Mouse (Mus musculus) frontal cortex, postnatal 10 days (tissue): ENCODE results near the gene Ifitm2.
"Not testable (repeated sequence)": the region's sequence is repeated elsewhere in the genome, so short reads cannot be mapped to it uniquely, and the experiment has no call there.

Experiments used
- DNase-seq, 2 experiments: peaks; one replicate each; pipeline ENCODE4 v3.0.0; 2022; ENCODE audit warnings: low spot score in 2 of 2, mixed read lengths in 1 of 2

The Ifitm2 gene

DNA sequence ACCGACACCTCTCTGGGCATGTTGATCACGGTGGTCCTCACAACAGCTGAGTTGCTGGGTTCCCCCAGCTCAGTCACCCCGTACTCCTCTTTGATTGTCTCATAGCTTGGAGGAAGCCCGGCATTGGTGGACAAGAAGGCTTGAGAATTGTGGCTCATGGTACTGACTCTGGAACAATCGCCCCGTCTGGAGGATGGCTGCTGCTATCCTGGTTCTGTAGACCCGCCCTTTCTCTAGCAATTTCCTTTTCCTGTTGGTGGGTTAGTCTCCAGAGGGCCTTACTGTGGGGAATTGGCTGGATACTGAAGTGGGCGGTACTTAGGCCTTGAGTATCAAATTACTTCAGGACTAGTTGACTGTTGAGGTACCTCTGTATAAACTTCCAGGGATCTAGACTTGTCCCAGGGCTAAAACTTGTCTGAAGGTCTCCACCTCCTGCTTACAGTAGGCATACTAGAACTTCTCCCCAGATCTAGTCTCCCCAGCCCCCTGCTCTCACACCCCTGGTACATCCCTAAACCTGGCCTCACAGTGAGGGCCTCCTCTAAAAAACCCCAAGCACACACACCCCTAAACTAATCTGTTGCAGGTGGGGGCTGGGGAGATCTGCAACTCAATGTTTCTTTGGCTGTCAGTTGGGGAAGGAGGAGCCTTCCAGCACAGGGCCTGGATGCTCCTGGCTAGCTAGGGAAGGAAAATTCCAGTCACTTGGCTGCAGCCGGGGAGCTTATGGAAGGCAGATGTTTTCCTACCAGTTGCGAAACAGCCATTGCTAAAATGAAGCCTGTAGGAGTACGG is at the start of gene Ifitm2, which contains the start of gene Gm45717:
Ifitm2 (minus strand) TSS at position 230 of the 798 bp plus-strand sequence.
Gm45717 (minus strand) TSS at position 180 of the 798 bp plus-strand sequence.
- no peak for DNase-seq

DNA sequence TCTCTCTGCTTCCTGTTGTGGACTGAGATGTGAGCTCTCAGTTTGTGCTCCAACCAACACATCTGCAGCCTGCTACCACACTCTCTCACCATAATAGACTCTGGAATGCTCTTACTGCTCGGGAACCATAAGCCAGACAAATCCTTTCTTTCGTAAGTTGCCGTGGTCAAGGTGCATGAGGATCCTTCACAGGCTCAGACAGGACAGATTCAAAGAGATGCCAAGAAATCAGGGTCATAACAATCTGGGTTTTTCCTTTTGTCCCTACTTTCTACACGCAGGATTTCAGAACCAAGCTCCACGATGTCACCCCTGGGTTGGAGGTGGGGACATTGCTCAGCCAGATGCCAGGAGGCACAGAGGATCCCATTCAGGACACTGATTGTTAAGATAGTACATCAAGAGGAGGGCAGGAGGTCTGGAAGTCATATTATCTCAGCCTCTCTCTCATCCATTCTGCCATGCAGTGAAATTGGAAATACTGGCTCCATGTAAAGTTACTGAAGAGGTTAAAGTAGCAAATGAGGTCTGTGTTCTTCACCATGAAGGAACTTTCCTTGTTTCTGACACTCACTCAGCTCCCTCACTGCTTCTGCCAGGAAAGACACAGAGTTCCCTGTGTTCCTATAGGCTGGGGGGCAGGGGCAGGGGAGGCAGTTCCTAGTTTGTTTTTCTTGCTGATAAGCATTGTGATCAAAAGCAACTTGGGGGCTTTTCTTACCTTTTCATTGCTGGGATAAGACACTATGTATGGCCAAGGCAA is 47.6 kb upstream of the Ifitm2 start:
- DNase-seq = no peak

DNA sequence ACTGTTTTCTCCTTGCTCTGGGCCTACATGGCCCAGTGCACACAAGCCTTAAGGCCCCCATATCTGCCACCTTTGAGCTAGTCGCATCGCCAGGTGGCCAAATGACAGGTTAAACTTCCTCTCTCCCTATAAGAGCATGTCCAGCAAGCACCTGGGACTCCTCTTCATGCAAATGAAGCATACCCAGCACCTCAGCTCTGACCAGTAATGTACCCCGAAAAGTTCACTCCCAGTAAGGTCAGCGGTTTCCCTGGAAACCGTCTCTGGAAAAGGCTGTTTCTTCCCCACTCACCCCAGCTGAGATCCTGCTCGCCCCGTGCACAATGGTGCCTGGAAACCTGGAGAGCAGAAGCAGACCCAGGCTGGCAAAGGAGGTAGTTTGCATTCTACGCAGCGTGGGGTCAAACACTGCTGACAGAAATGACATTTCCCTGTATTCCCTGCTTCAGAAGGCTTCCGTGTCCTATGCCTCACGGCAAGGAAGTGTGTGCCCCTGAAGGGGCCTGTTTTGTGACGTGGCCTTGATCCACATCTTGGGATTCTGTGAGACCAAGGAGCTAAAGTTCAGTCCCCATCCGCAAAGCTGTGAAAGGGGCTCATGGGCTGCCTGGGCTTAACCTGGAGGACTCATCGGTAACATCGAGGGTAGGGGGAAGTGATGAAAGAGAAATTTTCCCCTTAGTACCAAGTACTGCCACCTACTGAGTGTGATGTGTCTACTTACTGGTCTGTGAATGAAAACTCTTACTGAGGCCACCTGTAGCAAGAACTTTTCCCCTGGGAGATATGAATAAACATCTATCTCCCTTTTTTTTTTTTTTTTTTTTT is 45.3 kb upstream of the Ifitm2 start:
- no peak for DNase-seq

DNA sequence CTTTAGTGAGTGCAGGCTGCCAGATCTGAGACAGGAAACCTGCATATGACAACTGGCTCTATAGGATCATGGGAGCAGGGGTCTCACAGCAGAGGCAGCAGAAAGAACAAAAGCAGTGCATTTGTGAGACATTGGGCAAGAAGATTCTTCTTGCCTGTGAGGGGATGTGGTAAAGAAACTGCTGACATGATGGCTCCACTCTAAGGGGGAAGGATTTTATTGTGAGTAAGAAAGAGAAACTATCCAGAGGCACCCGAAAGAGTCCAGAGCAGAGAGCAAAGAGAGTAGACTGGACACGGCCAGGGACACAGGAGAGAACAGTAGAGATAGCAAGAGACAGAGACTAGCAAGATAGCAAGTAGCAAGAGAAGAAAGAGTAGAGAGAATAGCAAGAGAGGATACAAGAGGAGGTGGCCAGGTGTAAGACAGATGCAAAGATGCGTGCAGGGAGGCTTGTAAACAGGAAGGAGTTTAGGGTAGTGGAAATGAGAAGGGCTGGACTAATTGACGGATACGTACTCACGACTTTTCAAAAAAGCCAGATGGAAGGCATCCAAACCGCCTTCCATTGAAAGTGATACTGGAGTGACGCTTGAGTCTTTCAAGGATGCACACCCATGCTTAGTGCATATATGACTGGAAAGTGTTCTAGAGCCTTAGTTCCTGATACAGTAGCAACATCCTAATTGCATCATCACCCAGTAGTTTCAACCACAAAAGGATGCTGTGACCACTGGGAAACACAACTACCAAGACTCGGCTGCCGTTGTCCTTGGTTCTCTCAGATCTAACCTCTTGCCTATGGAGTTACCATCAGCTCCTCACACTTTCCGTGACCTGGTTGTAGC is 43.3 kb upstream of the Ifitm2 start:
- DNase-seq = no peak

DNA sequence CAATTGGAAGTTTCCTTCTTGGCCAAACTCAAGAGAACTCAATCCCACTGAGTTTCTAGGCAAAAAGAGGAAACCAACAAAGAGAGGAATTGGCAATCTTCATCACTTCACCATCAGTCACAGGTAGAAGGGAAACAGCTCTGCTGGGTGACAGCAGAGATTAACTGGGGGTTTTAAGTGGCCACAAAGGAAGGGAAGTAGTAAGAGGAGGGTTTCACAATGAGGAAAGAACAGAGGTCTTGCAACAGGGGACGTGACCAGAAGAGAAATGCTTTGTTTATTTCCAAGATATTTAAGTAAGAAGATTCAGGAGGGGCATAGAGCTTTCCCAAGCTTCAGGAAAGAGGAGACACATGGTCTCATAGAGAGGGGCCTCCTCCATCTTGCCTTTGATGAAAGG is 42.0 kb upstream of the Ifitm2 start:
- DNase-seq = no peak

DNA sequence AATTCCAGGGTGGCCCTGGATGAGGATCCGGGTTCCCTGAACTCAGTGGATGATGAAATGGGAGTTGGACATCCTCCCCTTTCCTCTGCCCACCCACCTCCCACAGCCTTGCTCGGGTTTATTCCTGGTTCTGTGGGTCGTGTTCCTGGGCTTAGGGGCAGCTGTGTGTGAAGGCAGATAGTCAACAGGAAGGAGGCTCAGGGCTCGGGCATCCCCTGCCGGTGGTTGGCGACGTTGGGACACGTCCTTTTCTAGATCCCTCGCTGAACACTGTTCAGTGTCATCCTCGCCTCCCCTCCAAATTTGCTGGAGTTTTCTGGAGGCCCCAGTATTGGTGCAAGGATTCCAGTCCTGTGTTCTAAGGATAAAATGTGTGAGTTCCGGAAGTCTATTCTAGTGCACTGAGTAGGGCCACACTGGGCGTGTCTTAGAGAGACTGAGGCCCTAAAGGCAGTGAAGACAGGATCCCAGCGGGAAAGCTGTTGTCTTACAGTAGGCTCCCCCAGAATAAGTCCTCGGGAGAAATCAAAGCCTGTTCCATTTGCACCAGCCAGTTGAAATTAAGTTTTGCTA is 35.4 kb upstream of the Ifitm2 start:
- no peak for DNase-seq

DNA sequence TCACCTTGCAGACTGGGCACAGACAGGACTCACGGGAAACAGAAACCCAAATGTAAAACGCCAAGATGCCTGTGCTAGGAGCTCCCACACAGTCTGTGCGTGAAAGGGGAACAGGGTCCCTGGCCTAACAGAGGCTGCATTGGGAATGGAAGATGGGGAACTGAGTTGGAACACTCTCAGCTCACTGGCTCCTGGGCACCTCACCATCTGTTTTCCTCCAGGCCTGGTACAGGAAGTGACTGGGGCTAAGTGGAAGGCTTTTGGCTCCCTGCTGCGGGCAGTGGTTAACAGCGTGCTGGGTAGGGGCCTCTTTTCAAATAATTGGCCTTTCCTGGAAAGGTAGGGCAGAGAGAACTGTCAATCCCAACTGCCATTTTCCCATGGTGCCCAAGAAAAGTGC is 34.8 kb upstream of the Ifitm2 start:
- no peak for DNase-seq

DNA sequence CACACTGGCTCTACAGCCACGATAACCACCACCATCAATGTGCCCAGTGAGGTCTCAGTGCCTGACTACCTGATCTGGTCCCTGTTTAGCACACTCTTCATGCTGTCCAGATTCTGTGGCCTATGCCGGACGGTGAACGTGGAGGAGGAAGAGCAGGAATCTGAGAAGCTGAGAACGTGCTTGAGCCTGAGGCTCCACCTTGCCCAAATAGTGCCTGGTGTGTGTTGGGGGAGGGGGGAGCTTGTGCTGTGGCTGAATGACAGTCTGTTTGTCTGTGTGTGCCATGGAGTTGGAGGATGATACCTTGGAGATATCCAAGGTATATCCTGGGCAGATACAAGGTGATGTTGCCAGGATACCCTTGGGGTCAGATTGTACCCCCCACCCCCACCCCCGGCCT is 34.4 kb upstream of the Ifitm2 start:
- no peak for DNase-seq

DNA sequence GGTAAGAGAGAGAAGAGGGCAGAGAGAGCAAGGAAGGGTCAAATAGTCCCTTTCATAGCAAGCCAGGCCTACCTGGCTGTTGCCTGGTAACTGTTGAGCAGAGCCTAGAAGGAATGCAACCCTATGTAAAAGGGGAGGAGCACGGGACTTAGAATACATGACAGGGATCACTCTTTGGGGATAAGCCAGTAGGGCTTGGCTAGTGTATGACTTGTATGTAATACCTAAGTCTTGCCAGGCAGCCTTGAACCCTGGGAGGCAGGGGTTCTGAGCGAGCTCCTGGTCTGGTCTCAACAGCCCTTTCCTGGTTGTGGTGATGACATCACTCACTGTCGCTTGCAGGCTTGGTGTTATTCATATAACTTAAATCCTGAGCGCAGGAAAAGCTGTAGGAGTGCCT is 33.2 kb upstream of the Ifitm2 start:
- no peak for DNase-seq

DNA sequence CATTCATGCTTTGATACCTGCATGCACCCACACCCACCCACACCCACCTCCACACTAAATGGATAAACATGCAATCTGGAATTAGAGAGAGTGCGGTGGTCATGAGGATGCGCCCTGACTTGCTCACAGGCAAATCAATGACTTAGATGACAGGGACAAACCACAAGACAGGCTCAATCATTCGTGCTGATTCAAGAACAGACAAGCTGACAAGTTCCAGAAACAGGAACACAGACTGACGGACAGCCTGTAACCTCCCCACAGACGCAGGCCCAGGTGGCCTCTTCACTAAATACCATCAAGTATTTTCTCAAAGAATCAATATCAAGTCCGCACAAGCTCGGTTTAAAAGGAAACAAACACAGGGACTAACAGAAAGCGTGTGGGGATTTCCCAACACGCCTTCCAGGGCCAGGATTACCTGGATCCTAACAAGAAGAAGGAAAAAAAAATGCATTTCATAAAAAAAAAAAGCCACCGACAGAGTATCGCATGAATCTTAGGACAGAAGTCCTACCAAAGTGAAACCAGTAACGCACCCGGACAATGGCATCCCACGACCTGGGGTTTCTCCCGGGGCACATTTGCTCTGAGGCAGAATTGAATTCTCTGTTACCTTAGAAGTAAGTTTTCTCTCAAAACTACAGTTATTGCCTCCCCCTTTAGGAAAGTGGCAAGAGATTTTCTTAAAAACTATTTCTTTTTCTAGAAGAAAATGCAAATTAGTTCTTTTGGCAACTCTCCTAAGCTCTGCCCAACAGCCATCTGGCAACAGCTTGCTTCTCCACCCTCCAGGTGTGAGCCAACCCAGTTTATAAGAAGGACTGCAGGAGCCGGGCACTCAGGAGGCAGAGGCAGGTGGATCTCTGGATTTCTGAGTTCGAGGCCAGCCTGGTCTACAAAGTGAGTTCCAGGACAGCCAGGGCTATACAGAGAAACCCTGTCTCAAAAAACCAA is 31.7 kb upstream of the Ifitm2 start:
- no peak for DNase-seq

DNA sequence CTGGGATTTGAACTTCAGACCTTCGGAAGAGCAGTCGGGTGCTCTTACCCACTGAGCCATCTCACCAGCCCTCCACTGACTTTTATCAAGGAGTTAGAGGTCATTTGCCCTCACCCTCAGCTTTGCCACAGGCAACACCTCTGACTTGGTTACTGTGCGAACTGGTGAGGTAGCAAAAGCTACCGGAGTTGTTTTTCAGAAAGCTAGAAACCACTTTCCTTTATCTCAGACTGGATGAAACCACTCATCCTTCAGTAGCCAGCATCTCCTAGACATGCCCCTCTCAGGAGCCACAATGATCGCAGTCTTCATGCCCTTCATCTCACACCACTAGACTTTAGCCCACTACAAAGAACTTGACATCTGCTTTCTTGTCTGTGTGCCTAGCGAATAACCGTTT is 27.2 kb upstream of the Ifitm2 start:
- DNase-seq = no peak

DNA sequence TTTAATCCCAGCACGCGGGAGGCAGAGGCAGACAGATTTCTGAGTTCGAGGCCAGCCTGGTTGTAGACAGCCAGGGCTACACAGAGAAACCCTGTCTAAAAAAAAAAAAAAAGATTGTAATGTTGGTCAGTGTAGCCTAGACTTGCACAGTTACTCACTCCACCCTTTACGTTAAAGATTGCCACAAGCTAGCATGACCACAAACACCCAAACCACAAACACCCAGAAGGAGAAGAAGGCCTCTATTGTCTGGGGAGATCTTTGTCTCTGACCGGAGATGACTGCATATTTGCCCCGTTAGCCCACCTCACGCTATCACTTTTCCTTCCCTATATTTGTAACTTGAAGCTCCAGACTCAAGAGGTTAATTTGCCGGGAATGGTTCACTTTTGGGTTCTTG is 25.9 kb upstream of the Ifitm2 start:
- DNase-seq = no peak

DNA sequence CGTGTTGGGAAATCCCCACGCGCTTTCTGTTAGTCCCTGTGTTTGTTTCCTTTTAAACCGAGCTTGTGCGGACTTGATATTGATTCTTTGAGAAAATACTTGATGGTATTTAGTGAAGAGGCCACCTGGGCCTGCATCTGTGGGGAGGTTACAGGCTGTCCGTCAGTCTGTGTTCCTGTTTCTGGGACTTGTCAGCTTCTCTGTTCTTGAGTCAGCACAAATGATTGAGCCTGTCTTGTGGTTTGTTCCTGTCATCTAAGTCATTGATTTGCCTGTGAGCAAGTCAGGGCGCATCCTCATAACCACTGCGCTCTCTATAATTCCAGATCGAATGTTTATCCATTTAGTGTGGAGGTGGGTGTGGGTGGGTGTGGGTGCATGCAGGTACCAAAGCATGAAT is 20.9 kb upstream of the Ifitm2 start:
- not testable (repeated sequence) for DNase-seq

DNA sequence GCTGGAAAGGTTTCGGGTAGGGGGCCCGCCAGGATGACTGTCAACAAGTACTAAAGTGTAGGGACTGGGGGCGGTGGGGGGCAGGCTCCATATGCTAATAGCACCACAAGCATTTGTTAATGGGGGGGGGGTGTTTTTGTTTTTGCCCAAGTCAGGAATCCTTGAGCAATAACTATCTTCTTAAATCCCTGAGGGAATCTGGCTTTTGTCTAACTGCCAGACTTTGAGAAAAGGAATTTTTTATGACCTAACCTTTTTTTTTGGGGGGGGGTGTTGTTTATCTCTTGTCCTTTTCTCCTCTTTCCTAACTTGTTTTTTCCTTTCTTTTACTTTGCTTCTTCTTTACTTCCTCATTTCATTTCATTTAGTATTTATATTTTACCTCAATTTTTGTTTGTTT is 19.7 kb upstream of the Ifitm2 start:
- no peak for DNase-seq

DNA sequence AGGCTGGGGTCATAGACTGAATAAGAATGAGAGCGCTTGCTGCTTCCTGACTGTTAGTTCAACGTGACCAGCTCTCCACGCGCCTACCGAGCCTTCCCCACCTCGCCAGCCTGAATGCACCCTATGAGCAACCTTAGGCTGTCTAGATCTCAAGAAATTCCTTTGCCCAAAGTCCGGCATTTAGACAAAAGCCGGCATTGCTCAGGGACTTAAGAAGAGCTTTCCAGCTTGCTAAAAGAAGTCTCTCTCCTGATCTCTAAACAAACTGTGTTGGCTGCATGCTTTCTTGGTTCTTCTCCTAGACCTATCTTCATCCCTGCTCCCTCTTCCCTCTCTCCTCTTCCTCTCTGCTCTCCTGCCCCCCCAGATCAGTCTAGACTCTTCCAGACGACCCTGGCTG is 19.2 kb upstream of the Ifitm2 start:
- no peak for DNase-seq

DNA sequence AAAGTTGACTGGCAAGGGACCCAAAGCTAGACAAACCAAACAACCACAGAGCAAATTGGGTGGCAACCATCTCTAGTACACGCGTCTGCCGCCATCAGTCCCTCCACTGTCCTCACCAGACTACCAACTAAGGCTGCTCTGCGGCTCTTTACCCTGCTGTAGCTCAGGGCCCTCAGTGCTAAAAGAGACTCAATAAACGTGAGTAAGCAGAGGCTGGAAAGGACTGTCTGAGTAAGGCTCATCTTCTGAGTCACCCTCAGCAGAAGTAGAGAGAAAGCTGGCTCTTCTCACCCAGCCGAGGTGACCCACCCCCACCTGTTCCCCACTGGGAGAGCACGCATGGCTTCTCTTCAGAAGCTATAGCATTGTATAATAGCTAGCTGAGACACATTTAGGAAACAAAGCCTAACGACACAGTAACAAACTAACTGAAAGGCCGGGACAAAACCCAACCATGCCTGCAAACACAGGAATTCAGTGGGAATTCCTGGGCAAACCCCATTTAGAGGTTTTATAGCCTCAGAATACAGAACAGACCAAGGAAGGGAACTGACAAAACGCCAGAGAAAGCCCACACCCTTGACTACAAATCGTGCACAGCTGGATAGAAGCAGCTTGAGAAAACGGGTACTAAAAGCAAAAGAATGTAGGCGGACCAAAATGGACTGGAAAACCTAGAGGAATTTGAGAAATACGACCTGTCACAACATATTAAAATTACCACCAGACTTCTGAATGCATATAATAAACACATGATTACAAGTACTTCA is 17.8 kb upstream of the Ifitm2 start:
- no peak for DNase-seq

DNA sequence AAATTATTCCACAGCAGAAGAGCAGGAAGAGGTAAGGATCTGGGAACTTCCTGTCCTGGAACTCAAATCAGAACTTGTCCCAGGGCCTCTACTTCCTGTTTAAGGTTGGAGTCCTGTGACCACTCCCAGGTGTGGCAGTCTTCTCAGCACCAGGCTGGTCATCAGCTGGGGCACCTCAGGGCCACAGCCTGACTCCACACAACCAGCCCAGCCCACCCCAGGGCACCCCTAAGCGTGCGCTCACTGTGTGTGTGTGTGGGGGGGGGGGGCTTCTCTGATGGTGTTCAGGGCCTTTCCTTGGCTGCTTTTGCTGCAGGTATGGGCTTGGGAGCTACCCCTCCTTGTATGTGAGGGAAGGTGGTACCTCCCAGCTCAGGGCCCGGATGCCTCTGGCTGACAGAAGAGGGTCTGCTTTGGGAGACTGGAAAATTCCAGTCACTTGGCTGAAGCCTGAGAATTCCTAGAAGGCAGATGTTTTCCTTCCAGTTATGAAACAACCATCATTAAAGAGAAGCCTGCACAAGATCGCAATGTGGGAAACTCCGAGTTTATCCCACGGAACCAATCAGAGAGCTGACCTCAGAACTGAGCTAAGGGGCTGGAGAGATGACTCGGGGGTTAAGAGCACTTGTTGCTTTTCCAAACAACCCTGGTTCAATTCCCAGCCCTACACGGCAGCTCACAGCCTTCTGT is 15.8 kb upstream of the Ifitm2 start:
- no peak for DNase-seq

DNA sequence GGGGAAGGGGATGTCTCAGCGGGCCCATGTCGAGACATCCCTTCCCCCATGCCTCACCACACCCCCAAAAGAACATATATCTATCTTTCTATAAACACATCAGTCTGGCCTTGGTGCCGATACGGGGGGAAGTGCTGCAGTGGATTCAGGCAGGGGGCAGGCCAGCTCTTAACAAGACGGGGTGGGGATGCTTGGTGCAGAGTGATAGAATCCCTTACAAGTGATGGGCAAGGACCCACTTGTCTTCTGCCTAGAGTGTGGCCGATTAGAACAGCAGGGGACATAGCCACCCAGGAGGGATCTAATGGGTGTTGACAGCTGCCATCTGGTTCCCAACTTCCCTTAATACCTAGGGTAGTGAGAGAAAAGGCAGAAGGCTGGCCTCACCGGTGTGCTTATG is 15.1 kb upstream of the Ifitm2 start:
- no peak for DNase-seq
